Mouse (Mus musculus): ENCODE results near the gene Efhd1.
A peak's percentile ranks its signal among the peaks of the same experiment; 100 is the strongest.

DNA sequence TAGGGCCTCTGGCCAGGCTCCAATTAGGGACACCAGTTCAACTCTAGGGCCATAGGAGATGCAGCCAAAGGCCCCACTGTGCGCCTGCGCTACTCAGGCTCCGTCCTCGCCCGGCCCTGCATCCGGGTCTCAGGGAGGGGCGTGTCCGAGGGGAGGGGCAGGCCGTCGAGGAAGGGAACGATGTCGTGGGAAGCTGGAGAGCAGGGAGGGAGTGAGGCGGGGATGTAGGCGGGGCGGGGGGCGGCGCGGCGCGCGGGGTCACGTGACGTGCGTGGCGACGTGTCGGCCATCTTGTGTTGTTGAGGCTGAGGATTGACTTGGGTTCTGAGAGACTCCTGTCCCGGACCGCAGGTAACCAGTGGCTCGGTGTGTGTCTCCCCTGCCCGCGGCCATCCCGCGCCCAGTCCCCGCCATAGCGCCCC is 62.6 kb downstream of the Efhd1 start, which contains the start of gene Gigyf2:
- TF ChIP-seq POLR2A (IDR thresholded peaks at IDR 0.05; ENCODE audit: borderline replicate concordance, insufficient read depth, low read length) = peak; percentile 72; the same call in 1 of the 2 replicates
- TF ChIP-seq CTCF (IDR thresholded peaks at IDR 0.05; ENCODE audit: borderline replicate concordance, insufficient read depth, low read depth, low read length) = no peak
